15 mouse cellular contexts compared by ENCODE assay signal in the genomic region with DNA sequence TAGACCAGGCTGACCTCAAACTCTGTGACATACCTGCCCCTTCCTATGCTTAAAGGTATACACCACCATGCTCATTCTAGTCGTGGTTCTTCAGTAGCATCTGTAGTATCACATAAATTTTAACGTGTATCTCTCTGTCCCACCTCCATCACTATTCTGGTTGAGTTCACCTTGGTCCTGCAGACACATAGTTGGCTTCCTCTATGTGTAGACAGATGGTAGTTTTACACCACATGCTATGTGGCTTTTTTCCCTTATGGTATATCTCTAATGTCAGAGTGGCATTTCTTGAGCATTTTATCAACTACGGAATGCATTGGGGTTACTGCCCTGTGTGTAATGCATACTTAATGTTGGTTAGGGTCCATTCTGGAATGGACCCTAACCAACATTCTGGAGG. TPM values are rescaled to one million over a fixed set of nuclear protein-coding genes. Genes with fewer than 3 reads are reported as not detected.
DNase-seq lines count a peak whose midpoint lies in the region; ATAC-seq and TF ChIP-seq lines count a peak whose summit lies in the region.
"Had no signal": no experiment of that assay in that cellular context is flagged by ENCODE, and none has a peak within 500 bp of the region (broad histone marks: within the 10 kb centered on the region; RNA-seq: fewer than 3 reads in every experiment).

No protein-coding gene starts in this region.

- H3K9me3 ChIP-seq in heart, embryonic 13.5 days = no peaks in the 10 kb centered on the region
- H3K9me3 ChIP-seq in liver, embryonic 11.5 days (ENCODE audit: control insufficient read depth, low read length) = no peaks in the 10 kb centered on the region
- no peaks in the 10 kb centered on the region for H3K9me3 ChIP-seq in liver, postnatal 0 days (ENCODE audit: low read length)
- no peaks in the 10 kb centered on the region for H3K9me3 ChIP-seq in liver, embryonic 14.5 days (ENCODE audit: control insufficient read depth, low read length)
- H3K9me3 ChIP-seq: embryonic facial prominence, embryonic 12.5 days; G1E; kidney, embryonic 15.5 days; limb, embryonic 15.5 days had no signal

- H3K36me3 ChIP-seq in heart, embryonic 13.5 days = peaks cover 36% of the 10 kb centered on the region
- no peaks in the 10 kb centered on the region for H3K36me3 ChIP-seq in liver, embryonic 11.5 days (ENCODE audit: control insufficient read depth, insufficient read depth, low read length)
- peaks cover 21% of the 10 kb centered on the region for H3K36me3 ChIP-seq in liver, postnatal 0 days (replicated peaks; ENCODE audit: insufficient read depth, low read length)
- H3K36me3 ChIP-seq in liver, embryonic 14.5 days (replicated peaks; ENCODE audit: control insufficient read depth, insufficient read depth, low read depth) = peaks cover 13% of the 10 kb centered on the region

- no peak for TF ChIP-seq CTCF in liver, postnatal 0 days (IDR thresholded peaks at IDR 0.05; ENCODE audit: low read depth)
- TF ChIP-seq CTCF in liver, embryonic 14.5 days (IDR thresholded peaks at IDR 0.05; ENCODE audit: low read depth) = no peak

- 0 out of 2 replicates have a peak overlapping the region, but pooled peaks have one; percentile 32 for H3K27ac ChIP-seq in heart, embryonic 13.5 days (replicated peaks)
- no peak overlapping the region for H3K27ac ChIP-seq in liver, embryonic 11.5 days (ENCODE audit: low read depth, low read length)
- no peak overlapping the region for H3K27ac ChIP-seq in liver, postnatal 0 days (ENCODE audit: low read depth)
- no peak overlapping the region for H3K27ac ChIP-seq in liver, embryonic 14.5 days
- H3K27ac ChIP-seq: embryonic facial prominence, embryonic 12.5 days; kidney, embryonic 15.5 days had no signal

- no peak overlapping the region for H3K9ac ChIP-seq in heart, embryonic 13.5 days
- H3K9ac ChIP-seq in liver, embryonic 11.5 days (ENCODE audit: low read depth, low read length) = no peak overlapping the region
- no peak overlapping the region for H3K9ac ChIP-seq in liver, postnatal 0 days (replicated peaks)
- H3K9ac ChIP-seq in liver, embryonic 14.5 days (replicated peaks) = no peak overlapping the region
- H3K9ac ChIP-seq: embryonic facial prominence, embryonic 12.5 days; kidney, embryonic 15.5 days; limb, embryonic 15.5 days had no signal

- ATAC-seq in heart, embryonic 13.5 days (ENCODE audit: extremely low read depth, insufficient number of reproducible peaks, low FRiP score, low TSS enrichment) = no peak
- ATAC-seq in liver, embryonic 11.5 days (replicated peaks; ENCODE audit: low FRiP score) = 0 out of 2 replicates have a peak, but pooled peaks have one; percentile 13
- ATAC-seq in liver, postnatal 0 days = no peak
- ATAC-seq in liver, embryonic 14.5 days (ENCODE audit: insufficient read depth) = peak; percentile 23; the same call in 1 of the 2 replicates

- no peak overlapping the region for H3K4me3 ChIP-seq in heart, embryonic 13.5 days
- no peak overlapping the region for H3K4me3 ChIP-seq in liver, embryonic 11.5 days (ENCODE audit: low read depth, low read length)
- H3K4me3 ChIP-seq in liver, postnatal 0 days (ENCODE audit: low read depth, low read length) = no peak overlapping the region
- H3K4me3 ChIP-seq in liver, embryonic 14.5 days (ENCODE audit: insufficient read depth in 1 of 2, low read depth in 2 of 2, low read length in 2 of 2) = no peak overlapping the region
- H3K4me3 ChIP-seq: embryonic facial prominence, embryonic 12.5 days; kidney, embryonic 15.5 days; limb, embryonic 15.5 days had no signal

- H3K27me3 ChIP-seq in heart, embryonic 13.5 days (replicated peaks) = no peaks in the 10 kb centered on the region
- no peaks in the 10 kb centered on the region for H3K27me3 ChIP-seq in liver, embryonic 11.5 days (replicated peaks; ENCODE audit: control insufficient read depth, insufficient read depth, low read length)
- H3K27me3 ChIP-seq in liver, postnatal 0 days (ENCODE audit: insufficient read depth, low read length) = no peaks in the 10 kb centered on the region
- no peaks in the 10 kb centered on the region for H3K27me3 ChIP-seq in liver, embryonic 14.5 days (ENCODE audit: control insufficient read depth, insufficient read depth, low read length)
- H3K27me3 ChIP-seq: embryonic facial prominence, embryonic 12.5 days; kidney, embryonic 15.5 days; limb, embryonic 15.5 days had no signal

- no peak for DNase-seq in heart, adult 11 months
- no peak for DNase-seq in liver, embryonic 11.5 days (ENCODE audit: low spot score)
- no peak for DNase-seq in liver, postnatal 0 days
- DNase-seq in NIH3T3 (ENCODE audit: low read depth) = peak; percentile 11
- DNase-seq in liver, embryonic 14.5 days (ENCODE audit: low read depth in 3 of 3, low spot score in 3 of 3) = no peak
- DNase-seq in layer of hippocampus, adult 8-10 months (ENCODE audit: low spot score in 2 of 2) = no peak
- DNase-seq: cerebellum, adult 11-12 months; heart, postnatal 4 days; layer of hippocampus, adult 9-11 months; right cerebral cortex, postnatal 25 days had no signal

- TF ChIP-seq EP300 in liver, postnatal 0 days (IDR thresholded peaks at IDR 0.05; ENCODE audit: low read depth) = no peak
- TF ChIP-seq EP300 in liver, embryonic 14.5 days (IDR thresholded peaks at IDR 0.05; ENCODE audit: low read depth) = no peak

- no peak overlapping the region for H3K4me2 ChIP-seq in heart, embryonic 13.5 days
- H3K4me2 ChIP-seq in liver, embryonic 11.5 days = no peak overlapping the region
- H3K4me2 ChIP-seq in liver, postnatal 0 days (ENCODE audit: low read depth, low read length) = no peak overlapping the region
- no peak overlapping the region for H3K4me2 ChIP-seq in liver, embryonic 14.5 days (ENCODE audit: low read depth)
- H3K4me2 ChIP-seq: embryonic facial prominence, embryonic 12.5 days; kidney, embryonic 15.5 days; limb, embryonic 15.5 days had no signal

- 39% methylated on average over 3 of the region's 3 CpGs for WGBS in heart, embryonic 13.5 days
- 58% methylated on average over 3 of the region's 3 CpGs for WGBS in liver, embryonic 11.5 days
- WGBS in liver, postnatal 0 days (ENCODE audit: insufficient replicate concordance) = 62% methylated on average over 3 of the region's 3 CpGs
- WGBS in liver, embryonic 14.5 days (ENCODE audit: insufficient replicate concordance) = 37% methylated on average over 3 of the region's 3 CpGs

- peaks cover 24% of the 10 kb centered on the region for H3K4me1 ChIP-seq in heart, embryonic 13.5 days
- no peaks in the 10 kb centered on the region for H3K4me1 ChIP-seq in liver, embryonic 11.5 days (replicated peaks; ENCODE audit: control insufficient read depth, insufficient read depth, low read length)
- H3K4me1 ChIP-seq in liver, postnatal 0 days (ENCODE audit: insufficient read depth) = no peaks in the 10 kb centered on the region
- H3K4me1 ChIP-seq in liver, embryonic 14.5 days (replicated peaks; ENCODE audit: control insufficient read depth in 2 of 2, insufficient read depth in 2 of 2, low read length in 1 of 2) = no peaks in the 10 kb centered on the region; a peak in 1 of 4 replicates
- H3K4me1 ChIP-seq: embryonic facial prominence, embryonic 12.5 days; kidney, embryonic 15.5 days had no signal

RNA-seq across cellular contexts. Expression of a gene that starts 16.3 kb away (rescaled TPM):
- 31.5 and 37.4 TPM in 2 replicates for polyA plus RNA-seq in heart, embryonic 13.5 days (2015; fragmentation: Nextera tagmentation; extraction: Ambion mirVana)
- polyA plus RNA-seq in liver, embryonic 11.5 days (2014; fragmentation: Nextera tagmentation; extraction: Ambion mirVana) = 9.7 TPM in 2 replicates
- polyA plus RNA-seq in liver, postnatal 0 days (2015; fragmentation: Nextera tagmentation; extraction: Ambion mirVana) = 7.3 and 8.0 TPM in 2 replicates
- polyA plus RNA-seq in liver, embryonic 14.5 days (2012; rRNA removed) = 1.5 and 2.2 TPM in 2 replicates
- 4.9 and 5.7 TPM in 2 replicates for polyA plus RNA-seq in liver, embryonic 14.5 days (2014; fragmentation: Nextera tagmentation; extraction: Ambion mirVana)
- total RNA-seq in layer of hippocampus, adult 8-10 months (2022) = 10 to 100 TPM in 3 of 4 experiments, 1 to 10 TPM in 1; 9.6 to 16.1 (median 12.6) TPM

RNA-seq across cellular contexts. Expression of a gene that starts 31.2 kb away (rescaled TPM):
- 398 and 436 TPM in 2 replicates for polyA plus RNA-seq in heart, embryonic 13.5 days (2015; fragmentation: Nextera tagmentation; extraction: Ambion mirVana)
- 502 and 537 TPM in 2 replicates for polyA plus RNA-seq in liver, embryonic 11.5 days (2014; fragmentation: Nextera tagmentation; extraction: Ambion mirVana)
- 298 and 303 TPM in 2 replicates for polyA plus RNA-seq in liver, postnatal 0 days (2015; fragmentation: Nextera tagmentation; extraction: Ambion mirVana)
- 104 and 112 TPM in 2 replicates for polyA plus RNA-seq in liver, embryonic 14.5 days (2012; rRNA removed)
- polyA plus RNA-seq in liver, embryonic 14.5 days (2014; fragmentation: Nextera tagmentation; extraction: Ambion mirVana) = 246 and 266 TPM in 2 replicates
- total RNA-seq in layer of hippocampus, adult 8-10 months (2022) = 100 to 1,000 TPM; 227 to 254 (median 239) TPM

RNA-seq across cellular contexts. Expression of a gene that starts 45.4 kb away (rescaled TPM):
- polyA plus RNA-seq in heart, embryonic 13.5 days (2015; fragmentation: Nextera tagmentation; extraction: Ambion mirVana) = 45.3 and 52.7 TPM in 2 replicates
- 58.1 and 59.1 TPM in 2 replicates for polyA plus RNA-seq in liver, embryonic 11.5 days (2014; fragmentation: Nextera tagmentation; extraction: Ambion mirVana)
- polyA plus RNA-seq in liver, postnatal 0 days (2015; fragmentation: Nextera tagmentation; extraction: Ambion mirVana) = 24.9 and 26.6 TPM in 2 replicates
- 10.3 and 16.5 TPM in 2 replicates for polyA plus RNA-seq in liver, embryonic 14.5 days (2012; rRNA removed)
- 22.3 and 23.8 TPM in 2 replicates for polyA plus RNA-seq in liver, embryonic 14.5 days (2014; fragmentation: Nextera tagmentation; extraction: Ambion mirVana)
- 10 to 100 TPM; 34.3 to 36.5 (median 35.5) TPM for total RNA-seq in layer of hippocampus, adult 8-10 months (2022)

Comparison
In these comparisons a context has a peak if more than half of its experiments do, and no peak if none do; other contexts are left out.
1. ATAC-seq: peak in liver, embryonic 11.5 days (single experiment) and liver, embryonic 14.5 days (single experiment); none in heart, embryonic 13.5 days (single experiment) and liver, postnatal 0 days (single experiment).